Comparison of ENCODE assay signal across 8 mouse cellular contexts in the genomic region with DNA sequence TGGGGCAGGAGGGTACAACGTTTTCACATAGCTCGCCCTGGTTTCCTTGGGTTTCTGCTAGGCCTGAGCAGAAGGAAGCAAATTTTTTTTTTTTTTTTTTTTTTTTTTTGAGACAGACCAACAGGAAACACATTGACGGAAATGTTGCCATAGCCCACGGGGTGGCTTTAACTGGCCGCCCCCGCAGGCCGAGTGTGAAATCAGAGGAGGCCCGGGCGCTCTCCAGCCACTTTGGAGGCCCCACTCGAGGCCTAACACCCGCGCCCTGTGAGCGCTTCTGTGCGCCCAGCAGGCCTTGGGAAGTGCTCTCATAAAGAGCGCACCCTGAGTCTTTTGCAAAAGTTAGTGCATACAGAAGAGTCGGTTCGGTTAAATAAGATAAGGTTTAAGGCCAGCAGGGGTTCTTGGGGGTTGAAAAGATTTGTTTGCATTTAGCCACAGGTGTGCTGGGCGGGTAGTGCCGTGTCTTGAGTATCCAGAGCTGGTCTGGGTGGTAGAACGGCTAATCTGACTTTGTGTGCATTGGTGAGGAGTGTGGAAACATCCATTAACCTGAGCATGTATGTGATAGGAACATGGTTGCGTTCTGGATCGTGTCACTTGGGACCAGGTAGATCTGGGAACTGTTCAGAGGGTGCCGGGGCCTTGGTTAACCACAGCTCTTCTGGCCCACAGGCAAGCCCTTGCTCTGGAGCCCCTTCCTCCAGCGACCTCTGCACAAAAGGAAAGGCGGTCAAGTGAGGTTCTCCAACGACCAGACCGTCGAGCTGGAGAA. TPM values are rescaled to one million over a fixed set of nuclear protein-coding genes. Genes with fewer than 3 reads are reported as not detected.
A peak's percentile ranks its signal among the peaks of the same experiment; 100 is the strongest.
DNase-seq lines count a peak whose midpoint lies in the region; ATAC-seq and TF ChIP-seq lines count a peak whose summit lies in the region.

No protein-coding gene starts in this region.

- no peaks in the 10 kb centered on the region for H3K9me3 ChIP-seq in intestine, embryonic 15.5 days
- no peaks in the 10 kb centered on the region for H3K9me3 ChIP-seq in midbrain, embryonic 13.5 days

- H3K36me3 ChIP-seq in intestine, embryonic 15.5 days: no peaks in the 10 kb centered on the region
- H3K36me3 ChIP-seq in midbrain, embryonic 13.5 days: no peaks in the 10 kb centered on the region

- H3K4me2 ChIP-seq in intestine, embryonic 15.5 days (replicated peaks): peak overlapping the region; percentile 30; the same call in 1 of the 2 replicates
- H3K4me2 ChIP-seq in midbrain, embryonic 13.5 days (replicated peaks): no peak overlapping the region

- no peak overlapping the region for H3K4me3 ChIP-seq in intestine, embryonic 15.5 days (replicated peaks)
- peak overlapping the region; percentile 80 for H3K4me3 ChIP-seq in lung, adult 2 months (replicated peaks; ENCODE audit: extremely low read depth, low read depth, low read length)
- H3K4me3 ChIP-seq in midbrain, embryonic 13.5 days (replicated peaks): no peak overlapping the region

- WGBS in intestine, embryonic 15.5 days: 14% methylated on average over 28 of the region's 28 CpGs
- WGBS in lung, adult 2 months: 36% methylated on average over 28 of the region's 28 CpGs
- WGBS in midbrain, embryonic 13.5 days: 4% methylated on average over 28 of the region's 28 CpGs

- no peak for ATAC-seq in intestine, embryonic 15.5 days
- ATAC-seq in midbrain, embryonic 13.5 days: no peak

- peaks cover 15% of the 10 kb centered on the region for H3K4me1 ChIP-seq in intestine, embryonic 15.5 days (replicated peaks)
- no peaks in the 10 kb centered on the region; the same call in 1 of the 2 replicates for H3K4me1 ChIP-seq in lung, adult 2 months (ENCODE audit: control insufficient read depth, insufficient read depth, low read length)
- H3K4me1 ChIP-seq in midbrain, embryonic 13.5 days (replicated peaks): peaks cover 18% of the 10 kb centered on the region

- no peak for TF ChIP-seq CTCF in lung, adult 2 months (IDR thresholded peaks at IDR 0.05; ENCODE audit: insufficient read depth, low read length)

- DNase-seq in retina, embryonic 14.5 days (ENCODE audit: low spot score): peak; percentile 23
- no peak for DNase-seq in retina, postnatal 1 day
- DNase-seq in embryo, embryonic 9.5 days (ENCODE audit: extremely low spot score): peak; percentile 37
- peak; percentile 14 for DNase-seq in lung, adult 2 months
- DNase-seq in spleen, postnatal 4 days (ENCODE audit: low spot score in 2 of 2): peak; percentile 54 to 81
- no peak for DNase-seq in cerebellum, adult 9-10 months

- no peak overlapping the region for H3K9ac ChIP-seq in intestine, embryonic 15.5 days
- no peak overlapping the region for H3K9ac ChIP-seq in midbrain, embryonic 13.5 days (replicated peaks)

- TF ChIP-seq POLR2A in lung, adult 2 months (IDR thresholded peaks at IDR 0.05; ENCODE audit: borderline replicate concordance, extremely low read depth, low read depth, low read length): no peak

- H3K27me3 ChIP-seq in intestine, embryonic 15.5 days (replicated peaks): peaks cover 68% of the 10 kb centered on the region
- peaks cover 92% of the 10 kb centered on the region for H3K27me3 ChIP-seq in midbrain, embryonic 13.5 days

- 0 out of 2 replicates have a peak overlapping the region, but pooled peaks have one; percentile 11 for H3K27ac ChIP-seq in intestine, embryonic 15.5 days
- no peak overlapping the region for H3K27ac ChIP-seq in midbrain, embryonic 13.5 days

RNA-seq across cellular contexts. Expression of gene Hhex, which starts 2.1 kb away (rescaled TPM):
- 13.9 and 14.7 TPM in 2 replicates for polyA plus RNA-seq in intestine, embryonic 15.5 days (2015; fragmentation: Nextera tagmentation; extraction: Ambion mirVana)
- polyA plus RNA-seq in lung, adult 2 months (2012; rRNA removed): 20.0 and 28.6 TPM in 2 replicates
- 4.9 and 5.1 TPM in 2 replicates for polyA plus RNA-seq in midbrain, embryonic 13.5 days (2015; fragmentation: Nextera tagmentation; extraction: Ambion mirVana)

Comparison
In these comparisons a context has a peak if more than half of its experiments do, and no peak if none do; other contexts are left out.
1. DNase-seq: peak in retina, embryonic 14.5 days (single experiment), embryo, embryonic 9.5 days (single experiment), lung, adult 2 months (single experiment) and spleen, postnatal 4 days (2 of 2); none in retina, postnatal 1 day (single experiment) and cerebellum, adult 9-10 months (single experiment).